ENCODE assay signal across 7 mouse cellular contexts in genomic region chr1:86504697-86505421, GRCm38 (mm10). TPM values are rescaled to one million over a fixed set of nuclear protein-coding genes. Genes with fewer than 3 reads are reported as not detected.
A peak's percentile ranks its signal among the peaks of the same experiment; 100 is the strongest.
DNase-seq lines count a peak whose midpoint lies in the region; ATAC-seq and TF ChIP-seq lines count a peak whose summit lies in the region.

No protein-coding gene starts in this region.

- H3K9me3 ChIP-seq in intestine, embryonic 14.5 days (ENCODE audit: control insufficient read depth, low read length): no peaks in the 10 kb centered on the region

- H3K9ac ChIP-seq in intestine, embryonic 14.5 days (ENCODE audit: low read length): peak overlapping the region; percentile 67

- H3K36me3 ChIP-seq in testis, adult 2 months (ENCODE audit: control insufficient read depth, insufficient read depth, low read length): no peaks in the 10 kb centered on the region
- no peaks in the 10 kb centered on the region for H3K36me3 ChIP-seq in intestine, embryonic 14.5 days (ENCODE audit: control insufficient read depth, insufficient read depth, low read length)
- no peaks in the 10 kb centered on the region for H3K36me3 ChIP-seq in macrophage (ENCODE audit: inconsistent target)

- ATAC-seq in intestine, embryonic 14.5 days (replicated peaks; ENCODE audit: low FRiP score, low TSS enrichment, low read depth): no peak

- no peak for DNase-seq in testis, postnatal 14 days (ENCODE audit: low spot score)
- peak; percentile 74 for DNase-seq in intestine, embryonic 14.5 days (ENCODE audit: low spot score)
- no peak for DNase-seq in adrenal gland, adult 8-10 months
- no peak for DNase-seq in gastrocnemius, postnatal 14 days

- H3K4me2 ChIP-seq in intestine, embryonic 14.5 days (ENCODE audit: low read length): peak overlapping the region; percentile 60

- intact Hi-C loops in gastrocnemius, postnatal 14 days (cut with DNase I; ENCODE audit: low total_unique reads): no loop called here

- TF ChIP-seq CTCF in testis, adult 2 months (IDR thresholded peaks at IDR 0.05; ENCODE audit: control insufficient read depth, insufficient read depth, insufficient replicate concordance, low read depth, low read length): no peak
- TF ChIP-seq CTCF in embryonic fibroblast, embryonic 13.5 days (IDR thresholded peaks at IDR 0.05; ENCODE audit: borderline replicate concordance, insufficient read depth, low read length): no peak

- WGBS in intestine, embryonic 14.5 days: 17% methylated on average over 19 of the region's 19 CpGs
- 32% methylated on average over 19 of the region's 19 CpGs for WGBS in macrophage (ENCODE audit: missing documents)

- no peaks in the 10 kb centered on the region for H3K79me2 ChIP-seq in macrophage (ENCODE audit: inconsistent target)

- peaks cover 32% of the 10 kb centered on the region for H3K4me1 ChIP-seq in testis, adult 2 months (ENCODE audit: control insufficient read depth, insufficient read depth, low read length)
- peaks cover 10% of the 10 kb centered on the region for H3K4me1 ChIP-seq in embryonic fibroblast, embryonic 13.5 days (ENCODE audit: control insufficient read depth, insufficient read depth, low read length)
- H3K4me1 ChIP-seq in intestine, embryonic 14.5 days (replicated peaks; ENCODE audit: control insufficient read depth, insufficient read depth, low read length): peaks cover 37% of the 10 kb centered on the region

- no peaks in the 10 kb centered on the region for H3K27me3 ChIP-seq in testis, adult 2 months (ENCODE audit: control insufficient read depth, insufficient read depth, low read length)
- H3K27me3 ChIP-seq in intestine, embryonic 14.5 days (replicated peaks; ENCODE audit: control insufficient read depth, insufficient read depth, low read length): no peaks in the 10 kb centered on the region

- peak overlapping the region; percentile 84 for H3K4me3 ChIP-seq in testis, adult 2 months (ENCODE audit: control insufficient read depth, low read depth, low read length)
- H3K4me3 ChIP-seq in embryonic fibroblast, embryonic 13.5 days (ENCODE audit: insufficient read depth, low read length): peak overlapping the region; percentile 23
- H3K4me3 ChIP-seq in intestine, embryonic 14.5 days (ENCODE audit: low read depth, low read length): peak overlapping the region; percentile 40
- peak overlapping the region; percentile 28 for H3K4me3 ChIP-seq in macrophage (ENCODE audit: inconsistent target)

- TF ChIP-seq POLR2A in testis, adult 2 months (IDR thresholded peaks at IDR 0.05; ENCODE audit: control insufficient read depth, low read depth, low read length): no peak
- no peak; the same call in 1 of the 2 replicates for TF ChIP-seq POLR2A in embryonic fibroblast, embryonic 13.5 days (IDR thresholded peaks at IDR 0.05; ENCODE audit: low read depth, low read length)

- H3K27ac ChIP-seq in testis, adult 2 months (ENCODE audit: control insufficient read depth, insufficient read depth, low read depth, low read length): peak overlapping the region; percentile 59
- peak overlapping the region; percentile 39 for H3K27ac ChIP-seq in embryonic fibroblast, embryonic 13.5 days (ENCODE audit: insufficient read depth, low read length)
- H3K27ac ChIP-seq in intestine, embryonic 14.5 days (ENCODE audit: low read depth): peak overlapping the region; percentile 98
- H3K27ac ChIP-seq in macrophage: peak overlapping the region; percentile 43

RNA-seq across cellular contexts. Expression of gene Ptma, which starts 21.7 kb away (rescaled TPM):
- polyA plus RNA-seq in testis, adult 2 months (2012; rRNA removed): 126 and 135 TPM in 2 replicates
- 1,524 and 1,625 TPM in 2 replicates for polyA plus RNA-seq in embryonic fibroblast, embryonic 13.5 days (2011; ENCODE audit: insufficient read length, low read depth, missing spikeins)
- 2,795 and 2,826 TPM in 2 replicates for polyA plus RNA-seq in intestine, embryonic 14.5 days (2014; fragmentation: Nextera tagmentation; extraction: Ambion mirVana)
- 100 to 1,000 TPM in 1 of 26 experiments, 10 to 100 TPM in 25; 14.8 to 195 (median 44.0) TPM for total RNA-seq in macrophage (2018; cell fraction: chromatin; rRNA removed)
- total RNA-seq in macrophage (2018; cell fraction: cytosol; rRNA removed): 100 to 1,000 TPM; 533 to 930 (median 702) TPM
- total RNA-seq in macrophage (2018; cell fraction: nucleus; rRNA removed): 100 to 1,000 TPM; 100 to 475 (median 211) TPM
- 808 to 1,710 TPM (median 1,042 TPM) in 3 replicates for polyA plus RNA-seq in macrophage (2018)
- total RNA-seq in adrenal gland, adult 8-10 months (2022): 100 to 1,000 TPM; 448 to 514 (median 510) TPM
- total RNA-seq in gastrocnemius, postnatal 14 days (2021): 100 to 1,000 TPM; 184 to 248 TPM

Comparison
In these comparisons a context has a peak if more than half of its experiments do, and no peak if none do; other contexts are left out.
1. H3K27ac ChIP-seq: peak in every context shown above with its lines; median percentile 98 in intestine, embryonic 14.5 days; 59 in testis, adult 2 months; 43 in macrophage; 39 in embryonic fibroblast, embryonic 13.5 days.
2. H3K4me3 ChIP-seq: peak in every context shown above with its lines; median percentile 84 in testis, adult 2 months; 40 in intestine, embryonic 14.5 days; 28 in macrophage; 23 in embryonic fibroblast, embryonic 13.5 days.